Mouse (Mus musculus) heart, adult 18-20 months (tissue): ENCODE results near the gene Camta1. TPM values are rescaled to one million over a fixed set of nuclear protein-coding genes. Genes with fewer than 3 reads are reported as not detected.

Experiments
- DNase-seq, 2 experiments: peaks; one replicate each; pipeline ENCODE4 v3.0.0; 2021 to 2022; ENCODE audit warnings: mixed read lengths in 1 of 2
- total RNA-seq, 2 experiments: library from RNA; stranded (reverse); gene quantifications; 2 replicates each; pipeline ENCODE4 v1.2.3; 2021

Gene Camta1
- total RNA-seq, 2 experiments from 2014 or later = 207 to 208 TPM

- no peak for DNase-seq
Observed at GRCm38 (mm10) chr4:151114574-151114973, 747.1 kb downstream of the Camta1 start.

- DNase-seq = no peak
Observed at GRCm38 (mm10) chr4:151111226-151111625, 750.5 kb downstream of the Camta1 start.

GRCm38 (mm10) chr4:151108834-151109241 is 752.8 kb downstream of the Camta1 start:
- no peak for DNase-seq

GRCm38 (mm10) chr4:151108028-151108771 is 753.5 kb downstream of the Camta1 start:
- DNase-seq = peak; percentile 85 to 89

GRCm38 (mm10) chr4:151107131-151108001 is 754.3 kb downstream of the Camta1 start:
- no peak for DNase-seq

GRCm38 (mm10) chr4:151106468-151106867 is 755.2 kb downstream of the Camta1 start:
- DNase-seq = no peak

- no peak for DNase-seq
Observed at GRCm38 (mm10) chr4:151105886-151106285, 755.8 kb downstream of the Camta1 start.

- no peak for DNase-seq
Observed at GRCm38 (mm10) chr4:151104147-151104546, 757.5 kb downstream of the Camta1 start.

GRCm38 (mm10) chr4:151103646-151104045 is 758.0 kb downstream of the Camta1 start:
- no peak for DNase-seq

GRCm38 (mm10) chr4:151097104-151097438 is 764.6 kb downstream of the Camta1 start:
- peak in 1 of 2 experiments; percentile 71 for DNase-seq

- peak; percentile 65 to 77 for DNase-seq
Observed at GRCm38 (mm10) chr4:151096334-151097103, 765.2 kb downstream of the Camta1 start.

- peak in 1 of 2 experiments; percentile 52 for DNase-seq
Observed at GRCm38 (mm10) chr4:151095207-151095606, 766.5 kb downstream of the Camta1 start.

- DNase-seq = no peak
Observed at GRCm38 (mm10) chr4:151089270-151089669, 772.4 kb downstream of the Camta1 start, which contains the start of gene Gm13090. Gene Gm13090, plus strand, starts transcription at chr4:151089570.

- DNase-seq = peak; percentile 56 to 76
Observed at GRCm38 (mm10) chr4:151088819-151089218, 772.9 kb downstream of the Camta1 start.

GRCm38 (mm10) chr4:151087358-151087757 is 774.3 kb downstream of the Camta1 start:
- DNase-seq = no peak

GRCm38 (mm10) chr4:151083027-151083426 is 778.6 kb downstream of the Camta1 start:
- DNase-seq = peak; percentile 55 to 76

- DNase-seq = no peak
Observed at GRCm38 (mm10) chr4:151081977-151082376, 779.7 kb downstream of the Camta1 start.

GRCm38 (mm10) chr4:151081355-151081754 is 780.3 kb downstream of the Camta1 start:
- DNase-seq = no peak

- DNase-seq = no peak
Observed at GRCm38 (mm10) chr4:151074817-151075216, 786.9 kb downstream of the Camta1 start.

- peak; percentile 72 to 89 for DNase-seq
Observed at GRCm38 (mm10) chr4:151073108-151073744, 788.5 kb downstream of the Camta1 start.

- no peak for DNase-seq
Observed at GRCm38 (mm10) chr4:151070962-151071361, 790.7 kb downstream of the Camta1 start.

- DNase-seq = no peak
Observed at GRCm38 (mm10) chr4:151068751-151069150, 792.9 kb downstream of the Camta1 start.
